Mouse (Mus musculus) granulocyte monocyte progenitor cell, adult 5-6 weeks (primary cell): ENCODE measurements around the gene Srp54a. TPM values are rescaled to one million over a fixed set of nuclear protein-coding genes. Genes with fewer than 3 reads are reported as not detected.
"Not testable (repeated sequence)": the region's sequence is repeated elsewhere in the genome, so short reads cannot be mapped to it uniquely, and the experiment has no call there.

Source experiments
- ATAC-seq: replicated peaks from 2 replicates; pipeline ENCODE4 v1.8.0; 2016; ENCODE audit warnings: mild to moderate bottlenecking, moderate TSS enrichment, inconsistent platforms; ENCODE audit not compliant: poor library complexity, severe bottlenecking
- total RNA-seq, 2 experiments: library from RNA; stranded (forward) in 1 of 2; stranded (reverse) in 1 of 2; fragments of 200-712, 200-1000 nt in 1 of 2; fragments of >200 nt in 1 of 2; fragmentation: Nextera tagmentation in 1 of 2; gene quantifications; 2 replicates each; pipeline ENCODE4 v1.2.3; 2014 to 2017

Gene Srp54a
- total RNA-seq, 2 experiments from 2014 or later = 80.6 to 257 TPM

GRCm38 (mm10) chr12:55124242-55124641 is 44.2 kb downstream of the Srp54a start, which contains the start of gene Fam177a:
TSS of gene Fam177a (plus strand) at chr12:55124469.
- peak; percentile 91 for ATAC-seq

- peak; percentile 61 for ATAC-seq
Observed at GRCm38 (mm10) chr12:55124731-55125130, 44.7 kb downstream of the Srp54a start.

GRCm38 (mm10) chr12:55135540-55135939 is 55.5 kb downstream of the Srp54a start:
- not testable (repeated sequence) for ATAC-seq

- not testable (repeated sequence) for ATAC-seq
Observed at GRCm38 (mm10) chr12:55137859-55138258, 57.8 kb downstream of the Srp54a start.

GRCm38 (mm10) chr12:55154559-55155448 is 74.7 kb downstream of the Srp54a start, which contains the start of gene Srp54b:
TSS of gene Srp54b (plus strand) at chr12:55155104.
- peak; percentile 80 for ATAC-seq

GRCm38 (mm10) chr12:55155449-55155783 is 75.4 kb downstream of the Srp54a start:
- peak; percentile 44 for ATAC-seq

Other genes starting within 250 kb of the Srp54a start
- 22.2 and 33.0 TPM in 2 replicates for gene Cfl2, start 217.4 kb upstream of the Srp54a start, total RNA-seq (2014; fragmentation: Nextera tagmentation)
- 23.1 and 27.1 TPM in 2 replicates for gene Cfl2, start 217.4 kb upstream of the Srp54a start, total RNA-seq (2017)
- gene Gm20403, start 93.7 kb upstream of the Srp54a start, total RNA-seq (2014; fragmentation: Nextera tagmentation) = not detected in 2 replicates
- gene Gm20403, start 93.7 kb upstream of the Srp54a start, total RNA-seq (2017) = not detected in 2 replicates
- 153 and 161 TPM in 2 replicates for gene Baz1a, start 65.9 kb upstream of the Srp54a start, total RNA-seq (2014; fragmentation: Nextera tagmentation)
- gene Baz1a, start 65.9 kb upstream of the Srp54a start, total RNA-seq (2017) = 156 and 170 TPM in 2 replicates
- 5.2 and 36.6 TPM in 2 replicates for gene 2700097O09Rik, start 152 bp upstream of the Srp54a start, total RNA-seq (2014; fragmentation: Nextera tagmentation)
- gene 2700097O09Rik, start 152 bp upstream of the Srp54a start, total RNA-seq (2017) = 10.6 and 12.1 TPM in 2 replicates
- gene Fam177a, start 44.2 kb downstream of the Srp54a start, total RNA-seq (2014; fragmentation: Nextera tagmentation) = 7.7 TPM in 1 of 2 replicates, not detected in the other
- 10.7 and 11.1 TPM in 2 replicates for gene Fam177a, start 44.2 kb downstream of the Srp54a start, total RNA-seq (2017)
- 23.0 and 23.9 TPM in 2 replicates for gene Srp54b, start 74.8 kb downstream of the Srp54a start, total RNA-seq (2014; fragmentation: Nextera tagmentation)
- gene Srp54b, start 74.8 kb downstream of the Srp54a start, total RNA-seq (2017) = 78.1 and 98.4 TPM in 2 replicates
- gene 1700047I17Rik2, start 119.3 kb downstream of the Srp54a start, total RNA-seq (2014; fragmentation: Nextera tagmentation) = 2.1 and 9.4 TPM in 2 replicates
- not detected in 2 replicates for gene 1700047I17Rik2, start 119.3 kb downstream of the Srp54a start, total RNA-seq (2017)
- 39.1 and 52.6 TPM in 2 replicates for gene Srp54c, start 149.9 kb downstream of the Srp54a start, total RNA-seq (2014; fragmentation: Nextera tagmentation)
- 102 and 105 TPM in 2 replicates for gene Srp54c, start 149.9 kb downstream of the Srp54a start, total RNA-seq (2017)
- gene 1110008L16Rik, start 219.3 kb downstream of the Srp54a start, total RNA-seq (2014; fragmentation: Nextera tagmentation) = 34.0 and 34.8 TPM in 2 replicates
- 24.6 and 36.7 TPM in 2 replicates for gene 1110008L16Rik, start 219.3 kb downstream of the Srp54a start, total RNA-seq (2017)
- gene Ppp2r3c, start 222.7 kb downstream of the Srp54a start, total RNA-seq (2014; fragmentation: Nextera tagmentation) = 25.8 and 31.2 TPM in 2 replicates
- gene Ppp2r3c, start 222.7 kb downstream of the Srp54a start, total RNA-seq (2017) = 28.6 and 30.4 TPM in 2 replicates